ENCODE assay signal across 8 mouse cellular contexts in the genomic region with DNA sequence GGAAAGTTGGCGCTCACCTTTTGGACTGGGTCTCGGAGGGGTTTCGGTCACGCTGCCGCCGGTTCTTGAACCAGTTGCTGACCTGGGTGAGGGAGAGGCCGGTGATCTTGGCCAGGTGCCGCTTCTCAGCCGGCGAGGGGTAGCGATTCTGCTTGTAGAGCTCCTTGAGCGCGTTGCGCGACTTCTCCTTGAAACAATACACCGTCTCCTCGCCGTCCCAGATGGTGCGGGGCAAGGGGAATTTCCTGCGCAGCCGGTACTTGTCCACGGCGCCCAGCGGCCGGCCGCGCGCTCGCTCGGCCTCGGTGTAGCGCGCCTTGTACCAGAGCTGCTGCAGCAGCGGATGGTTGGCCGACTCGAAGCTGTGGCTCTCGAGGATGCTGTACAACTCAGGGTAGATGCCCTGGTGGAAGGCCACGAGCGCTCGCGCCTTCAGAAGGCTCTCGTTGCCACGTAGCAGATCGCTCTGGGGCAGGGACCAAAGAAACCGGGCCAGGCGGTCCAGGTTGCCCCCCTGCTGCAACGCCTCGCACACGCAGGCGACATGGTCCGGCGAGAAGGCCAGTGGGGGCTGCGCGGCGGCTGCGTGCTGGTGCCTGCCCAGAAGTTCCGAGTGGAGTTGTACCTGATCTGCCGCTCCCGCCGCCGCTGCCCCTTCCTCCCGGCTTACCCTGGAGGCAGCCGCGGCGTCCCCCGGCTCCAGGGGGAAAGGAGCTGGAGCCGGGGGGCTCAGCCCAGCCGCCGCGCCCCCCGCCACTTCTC. TPM values are rescaled to one million over a fixed set of nuclear protein-coding genes. Genes with fewer than 3 reads are reported as not detected.
DNase-seq lines count a peak whose midpoint lies in the region; ATAC-seq and TF ChIP-seq lines count a peak whose summit lies in the region.

No protein-coding gene starts in this region.

- H3K4me3 ChIP-seq in spleen, adult 2 months (ENCODE audit: extremely low read depth, insufficient read depth, insufficient read length) = peak overlapping the region; percentile 51
- H3K4me3 ChIP-seq in limb, embryonic 12.5 days (replicated peaks) = peak overlapping the region; percentile 91
- peak overlapping the region; percentile 75 for H3K4me3 ChIP-seq in midbrain, embryonic 13.5 days (replicated peaks)

- peak overlapping the region; percentile 91 for H3K4me2 ChIP-seq in limb, embryonic 12.5 days
- H3K4me2 ChIP-seq in midbrain, embryonic 13.5 days (replicated peaks) = peak overlapping the region; percentile 100

- no peak overlapping the region for H3K27ac ChIP-seq in spleen, adult 2 months (ENCODE audit: insufficient read depth, low read length)
- peak overlapping the region; percentile 98 for H3K27ac ChIP-seq in limb, embryonic 12.5 days
- H3K27ac ChIP-seq in midbrain, embryonic 13.5 days = peak overlapping the region; percentile 3; the same call in 1 of the 2 replicates

- H3K4me1 ChIP-seq in spleen, adult 2 months (ENCODE audit: control insufficient read depth, insufficient read depth, insufficient read length) = peaks cover 7% of the 10 kb centered on the region; the same call in 1 of the 2 replicates
- H3K4me1 ChIP-seq in limb, embryonic 12.5 days (replicated peaks) = peaks cover 31% of the 10 kb centered on the region
- H3K4me1 ChIP-seq in midbrain, embryonic 13.5 days (replicated peaks) = peaks cover 22% of the 10 kb centered on the region

- no peak for TF ChIP-seq POLR2A in spleen, adult 2 months (IDR thresholded peaks at IDR 0.05; ENCODE audit: low read depth, low read length)

- H3K9ac ChIP-seq in limb, embryonic 12.5 days (replicated peaks) = peak overlapping the region; percentile 95
- peak overlapping the region; percentile 76 for H3K9ac ChIP-seq in midbrain, embryonic 13.5 days (replicated peaks)

- WGBS in spleen, adult 2 months = under 1% methylated on average over 70 of the region's 71 CpGs
- under 1% methylated on average over 67 of the region's 71 CpGs for WGBS in limb, embryonic 12.5 days
- WGBS in midbrain, embryonic 13.5 days = under 1% methylated on average over 68 of the region's 71 CpGs

- ATAC-seq in inflammation-experienced regulatory T-cells, adult 6 months = peak; percentile 37
- no peak for ATAC-seq in limb, embryonic 12.5 days (ENCODE audit: insufficient number of reproducible peaks, insufficient read depth, low FRiP score, low TSS enrichment, low read depth)
- peak; percentile 57 for ATAC-seq in midbrain, embryonic 13.5 days

- peaks cover 26% of the 10 kb centered on the region for H3K27me3 ChIP-seq in spleen, adult 2 months (ENCODE audit: control insufficient read depth, insufficient read depth, low read length)
- no peaks in the 10 kb centered on the region for H3K27me3 ChIP-seq in limb, embryonic 12.5 days
- peaks cover 28% of the 10 kb centered on the region for H3K27me3 ChIP-seq in midbrain, embryonic 13.5 days

- no peak for TF ChIP-seq CTCF in spleen, adult 2 months (IDR thresholded peaks at IDR 0.05; ENCODE audit: extremely low read depth, insufficient read depth, insufficient read length, insufficient replicate concordance)

- no peaks in the 10 kb centered on the region for H3K9me3 ChIP-seq in limb, embryonic 12.5 days
- H3K9me3 ChIP-seq in midbrain, embryonic 13.5 days = no peaks in the 10 kb centered on the region

- no peaks in the 10 kb centered on the region for H3K36me3 ChIP-seq in spleen, adult 2 months (ENCODE audit: control insufficient read depth, insufficient read depth, low read length)
- H3K36me3 ChIP-seq in limb, embryonic 12.5 days = peaks cover 15% of the 10 kb centered on the region
- no peaks in the 10 kb centered on the region for H3K36me3 ChIP-seq in midbrain, embryonic 13.5 days

- DNase-seq in spleen, adult 2 months (ENCODE audit: low read depth in 1 of 2, low spot score in 2 of 2) = no peak
- no peak for DNase-seq in spleen, postnatal 36 days (ENCODE audit: low spot score in 2 of 2)
- DNase-seq in cerebellum, postnatal 10 days = peak; percentile 64 to 66
- peak; percentile 26 to 42 for DNase-seq in gastrocnemius, adult 8-10 months (ENCODE audit: low spot score in 2 of 2)
- DNase-seq in thymus, postnatal 0 days (ENCODE audit: low spot score) = peak; percentile 7

RNA-seq across cellular contexts. Expression of a gene that starts 0.7 kb away (rescaled TPM):
- polyA plus RNA-seq in spleen, adult 2 months (2012; rRNA removed) = 0.01 TPM in 2 replicates
- 10 to 100 TPM; 14.3 to 19.6 (median 17.5) TPM for total RNA-seq in gastrocnemius, adult 8-10 months (2022)
- under 1 TPM; 0.08 to 0.26 (median 0.11) TPM for polyA plus RNA-seq in inflammation-experienced regulatory T-cells, adult 6 months (2017; shearing (Covaris generic))
- 15.6 and 18.7 TPM in 2 replicates for polyA plus RNA-seq in limb, embryonic 12.5 days (2016; fragmentation: Nextera tagmentation; extraction: Ambion mirVana)
- 0.37 and 0.61 TPM in 2 replicates for polyA plus RNA-seq in midbrain, embryonic 13.5 days (2015; fragmentation: Nextera tagmentation; extraction: Ambion mirVana)
- 1.8 TPM in 2 replicates for polyA plus RNA-seq in thymus, postnatal 0 days (2015; fragmentation: Nextera tagmentation; extraction: Ambion mirVana)

RNA-seq across cellular contexts. Expression of a gene that starts 11.0 kb away (rescaled TPM):
- polyA plus RNA-seq in spleen, adult 2 months (2012; rRNA removed) = 1.7 and 2.2 TPM in 2 replicates
- total RNA-seq in gastrocnemius, adult 8-10 months (2022) = 10 to 100 TPM; 13.1 to 20.9 (median 20.1) TPM
- polyA plus RNA-seq in inflammation-experienced regulatory T-cells, adult 6 months (2017; shearing (Covaris generic)) = 10 to 100 TPM; 21.8 to 40.7 (median 36.1) TPM
- polyA plus RNA-seq in limb, embryonic 12.5 days (2016; fragmentation: Nextera tagmentation; extraction: Ambion mirVana) = 40.7 and 43.7 TPM in 2 replicates
- 18.8 and 19.2 TPM in 2 replicates for polyA plus RNA-seq in midbrain, embryonic 13.5 days (2015; fragmentation: Nextera tagmentation; extraction: Ambion mirVana)
- polyA plus RNA-seq in thymus, postnatal 0 days (2015; fragmentation: Nextera tagmentation; extraction: Ambion mirVana) = 37.2 and 37.5 TPM in 2 replicates

RNA-seq across cellular contexts. Expression of a gene that starts 58.8 kb away (rescaled TPM):
- not detected in 2 replicates for polyA plus RNA-seq in spleen, adult 2 months (2012; rRNA removed)
- 10 to 100 TPM; 59.5 to 67.4 (median 60.9) TPM for total RNA-seq in gastrocnemius, adult 8-10 months (2022)
- not detected for polyA plus RNA-seq in inflammation-experienced regulatory T-cells, adult 6 months (2017; shearing (Covaris generic))
- 60.3 and 72.1 TPM in 2 replicates for polyA plus RNA-seq in limb, embryonic 12.5 days (2016; fragmentation: Nextera tagmentation; extraction: Ambion mirVana)
- 0.64 and 0.70 TPM in 2 replicates for polyA plus RNA-seq in midbrain, embryonic 13.5 days (2015; fragmentation: Nextera tagmentation; extraction: Ambion mirVana)
- 11.2 and 13.3 TPM in 2 replicates for polyA plus RNA-seq in thymus, postnatal 0 days (2015; fragmentation: Nextera tagmentation; extraction: Ambion mirVana)

Comparison
In these comparisons a context has a peak if more than half of its experiments do, and no peak if none do; other contexts are left out.
1. DNase-seq: peak in cerebellum, postnatal 10 days (2 of 2), gastrocnemius, adult 8-10 months (2 of 2) and thymus, postnatal 0 days (single experiment); none in spleen, adult 2 months (0 of 2) and spleen, postnatal 36 days (0 of 2).
2. Peak in every context shown above with its lines, with median percentiles within 50 percentile points of each other: H3K4me3 ChIP-seq.